Mouse (Mus musculus): Measurements from ENCODE around the gene Dguok.

Gene Dguok

DNA sequence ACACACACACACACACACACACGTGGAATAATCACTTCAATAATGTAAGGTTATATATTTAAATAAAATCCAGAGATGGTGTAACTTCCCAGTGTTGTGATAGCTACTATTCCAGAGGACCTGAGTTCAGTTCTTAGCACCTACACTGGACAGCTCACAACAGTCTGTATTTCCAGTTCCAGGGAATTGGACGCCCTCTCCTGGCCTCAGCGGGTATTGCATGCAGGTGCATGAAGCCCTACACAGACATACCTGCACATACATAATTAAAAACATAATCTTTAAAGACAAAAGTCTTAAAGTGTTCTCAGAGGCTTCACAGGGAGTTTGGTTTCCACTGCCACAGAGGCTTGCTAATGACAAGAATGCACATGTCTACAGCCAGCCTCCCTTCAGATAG, 6.3 kb downstream of the Dguok start:
- DNase-seq (ENCODE audit: low read depth, low spot score) = no peak

DNA sequence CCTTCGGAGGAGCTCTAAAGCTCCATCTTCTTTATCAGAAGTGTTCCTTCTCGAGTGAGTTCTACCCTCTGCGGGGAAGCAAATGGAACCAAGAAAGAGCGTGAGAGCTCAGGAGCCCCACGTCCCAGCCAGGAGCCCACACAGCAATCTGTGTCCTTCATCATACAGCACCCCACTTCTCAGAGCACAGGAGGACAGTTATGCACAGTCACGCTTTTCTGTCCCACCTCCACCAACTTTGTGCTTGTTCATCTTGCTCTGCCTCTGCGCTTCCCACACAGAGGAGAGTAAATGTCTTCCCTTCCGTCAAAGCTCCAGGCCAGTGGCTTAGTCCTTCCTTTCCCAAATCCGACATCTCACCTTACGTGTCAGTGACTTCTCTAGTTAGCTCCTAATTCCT, 7.7 kb downstream of the Dguok start:
- DNase-seq (ENCODE audit: low read depth, low spot score) = no peak

- DNase-seq (ENCODE audit: low read depth, low spot score) = no peak
Measured at GRCm38 (mm10) chr6:83496753-83497710, 9.7 kb downstream of the Dguok start.

DNA sequence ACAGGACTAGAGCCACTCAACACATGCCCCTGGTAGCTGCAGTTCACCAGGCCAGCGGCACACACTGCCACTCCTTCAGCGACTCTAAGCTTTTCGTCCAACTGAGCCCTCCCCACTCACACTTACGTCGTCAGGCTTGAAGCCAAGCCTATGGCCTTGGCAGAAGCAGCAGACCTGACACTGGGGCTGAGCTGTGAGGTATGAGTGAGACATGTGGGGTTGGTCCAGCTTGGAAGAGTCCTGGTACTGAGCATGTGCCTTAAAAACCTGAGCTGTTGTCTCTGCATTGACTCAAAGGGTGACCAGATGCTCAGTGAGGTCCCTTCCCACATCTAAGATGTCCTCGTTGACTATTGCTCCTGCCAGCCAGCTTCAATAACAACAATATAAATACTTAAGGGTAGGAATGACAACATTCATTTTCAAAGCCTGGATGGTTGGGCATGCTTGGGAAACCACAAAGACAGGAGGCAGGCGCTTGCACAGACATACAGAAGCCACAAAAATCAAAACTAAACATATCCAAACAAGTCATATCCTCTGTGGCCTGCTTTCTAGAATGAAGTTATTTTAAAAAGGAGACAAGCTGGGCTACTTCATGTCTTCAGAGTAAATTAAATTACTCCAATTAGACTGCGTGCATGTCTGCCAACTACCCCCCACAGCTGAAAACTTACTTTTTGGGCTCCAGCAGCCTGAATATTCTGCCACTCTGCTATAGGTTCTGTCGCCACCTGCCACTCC, 10.6 kb downstream of the Dguok start:
- no peak for DNase-seq (ENCODE audit: low read depth, low spot score)

- DNase-seq (ENCODE audit: low read depth, low spot score) = no peak
Measured at GRCm38 (mm10) chr6:83490622-83491021, 16.1 kb downstream of the Dguok start.

DNA sequence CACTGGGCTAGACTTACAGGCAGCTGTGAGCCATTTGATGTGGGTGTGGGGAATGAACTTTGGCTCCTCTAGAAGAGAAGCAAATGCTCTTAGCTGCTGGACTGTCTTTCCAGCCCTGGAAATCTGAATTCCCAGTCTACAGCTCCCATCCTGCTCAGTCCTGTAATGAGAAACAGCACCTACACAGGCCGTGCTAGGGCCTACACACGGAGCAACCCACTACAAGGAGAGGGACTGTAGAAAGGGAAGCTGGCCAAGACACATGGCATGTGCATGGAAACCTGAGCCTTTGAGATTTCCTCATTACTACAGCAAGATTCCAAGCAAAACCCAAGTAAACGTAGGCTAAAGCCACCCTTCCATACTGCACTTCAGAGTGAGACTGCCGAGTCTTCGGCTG, 18.6 kb downstream of the Dguok start:
- DNase-seq (ENCODE audit: low read depth, low spot score) = no peak

GRCm38 (mm10) chr6:83487298-83487697, 19.5 kb downstream of the Dguok start:
- no peak for DNase-seq (ENCODE audit: low read depth, low spot score)

DNA sequence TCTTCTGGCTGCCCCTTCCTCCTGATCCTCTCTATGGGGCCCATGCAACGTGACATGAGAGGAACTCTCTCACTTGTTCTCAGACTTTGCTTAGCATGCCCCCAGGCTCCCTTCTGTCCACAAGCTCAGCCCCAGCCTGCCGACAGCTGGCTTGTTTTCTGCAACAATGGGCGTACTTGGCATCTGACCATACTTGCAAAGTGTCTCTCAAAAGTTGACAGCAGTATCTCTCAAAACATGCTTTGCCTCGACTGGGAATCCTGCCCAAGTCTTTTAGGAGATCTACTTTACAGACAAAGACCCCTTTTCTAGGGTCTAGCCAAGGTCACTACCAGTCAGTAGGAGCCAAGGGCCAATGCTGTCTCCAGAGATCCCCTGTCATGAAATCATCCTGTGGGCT, 20.9 kb downstream of the Dguok start:
- no peak for DNase-seq (ENCODE audit: low read depth, low spot score)

GRCm38 (mm10) chr6:83483776-83484175, 23.0 kb downstream of the Dguok start:
- no peak for DNase-seq (ENCODE audit: low read depth, low spot score)

DNA sequence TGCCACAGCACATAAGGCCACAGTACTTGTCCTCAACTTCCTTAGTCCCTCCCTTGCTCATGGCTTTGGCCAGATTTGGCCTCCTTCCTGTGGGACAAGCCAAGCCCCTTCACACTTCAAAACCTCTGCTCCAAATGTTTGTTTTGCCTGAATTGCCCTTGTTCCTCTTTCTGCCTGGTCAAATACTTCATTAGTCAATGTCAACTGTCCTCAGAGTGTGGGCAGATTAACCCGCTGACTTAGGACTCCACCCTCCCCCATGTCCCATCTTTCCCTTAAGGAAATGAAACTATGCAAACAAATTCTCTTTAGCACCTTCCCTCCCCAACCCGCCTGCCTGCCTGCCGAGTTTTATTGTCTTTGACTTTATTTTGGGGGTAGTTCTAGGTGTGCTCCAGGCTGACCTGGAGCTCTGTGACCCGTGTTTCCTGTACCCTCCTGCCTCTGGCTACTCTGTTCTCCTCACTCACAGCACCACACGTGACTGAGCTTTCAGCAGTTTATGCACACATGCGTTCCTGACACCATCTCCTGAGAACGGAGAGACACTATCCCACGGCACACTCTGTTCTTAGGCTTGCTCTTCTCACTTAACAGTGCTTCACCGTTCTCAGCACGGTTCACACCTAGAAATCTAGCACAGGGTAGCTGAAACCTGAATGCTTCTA, 24.2 kb downstream of the Dguok start:
- DNase-seq (ENCODE audit: low read depth, low spot score) = no peak

- DNase-seq (ENCODE audit: low read depth, low spot score) = no peak
Measured at GRCm38 (mm10) chr6:83480019-83480655, 26.6 kb downstream of the Dguok start.

DNA sequence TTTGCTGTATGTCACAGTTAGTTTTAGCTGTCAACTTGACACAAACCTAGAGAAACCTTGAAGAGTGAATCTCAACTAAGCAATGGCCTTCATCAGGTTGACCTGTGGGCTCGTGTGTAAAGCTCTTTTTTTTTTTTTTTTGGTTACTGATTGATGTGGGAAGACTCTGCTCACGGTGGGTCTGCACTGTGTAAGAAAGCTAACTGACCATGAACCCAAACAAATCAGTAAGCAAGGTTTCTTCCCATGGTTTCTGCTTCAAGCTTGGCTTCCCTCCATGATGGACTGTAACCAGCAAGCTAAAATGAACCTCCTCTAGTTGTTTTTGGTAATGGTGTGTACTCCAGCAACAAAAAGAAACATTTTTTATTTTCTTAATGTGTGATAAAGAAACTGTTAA, 27.6 kb downstream of the Dguok start:
- no peak for DNase-seq (ENCODE audit: low read depth, low spot score)

DNA sequence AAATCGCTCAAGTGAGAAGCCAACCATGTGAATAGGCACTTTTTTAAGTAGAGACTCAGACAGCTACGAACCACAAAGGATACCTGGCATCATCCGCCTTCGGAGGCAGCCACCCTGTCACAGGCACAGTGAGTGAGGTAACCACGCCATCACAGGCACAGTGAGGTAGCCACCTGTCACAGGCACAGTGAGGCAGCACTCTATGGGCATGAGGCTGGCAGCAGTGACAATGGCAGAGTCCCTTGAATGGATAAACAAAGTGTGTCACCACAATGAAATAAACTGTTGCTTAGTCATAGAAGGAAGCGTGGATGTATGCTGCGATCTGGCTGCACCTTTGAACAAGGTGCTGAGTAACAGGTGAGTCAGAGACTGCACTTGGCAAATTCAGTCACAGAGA, 28.1 kb downstream of the Dguok start:
- no peak for DNase-seq (ENCODE audit: low read depth, low spot score)

- DNase-seq (ENCODE audit: low read depth, low spot score) = no peak
Measured at GRCm38 (mm10) chr6:83478217-83478616, 28.6 kb downstream of the Dguok start.

DNA sequence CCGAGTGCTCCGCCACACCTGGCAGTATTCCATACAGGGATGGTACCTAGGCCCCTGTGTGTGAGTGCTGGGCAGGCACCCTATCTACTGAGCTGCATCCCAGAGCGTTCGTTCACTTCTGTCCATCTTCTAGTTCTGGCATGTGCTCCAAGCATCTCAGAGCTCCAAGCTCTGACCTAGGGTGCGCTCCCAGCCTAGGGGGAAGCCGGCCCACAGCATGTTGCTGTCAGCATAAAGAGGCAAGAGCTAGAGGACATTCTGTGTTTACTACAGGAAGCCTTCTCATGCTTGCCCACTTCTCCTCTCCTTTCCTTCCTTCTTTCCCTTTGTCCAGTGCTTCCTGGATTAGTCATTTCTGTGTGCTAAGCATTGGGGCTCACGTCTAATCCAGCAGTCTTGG, 31.3 kb downstream of the Dguok start:
- no peak for DNase-seq (ENCODE audit: low read depth, low spot score)

- no peak for DNase-seq (ENCODE audit: low read depth, low spot score)
Measured at GRCm38 (mm10) chr6:83473240-83473639, 33.5 kb downstream of the Dguok start.

DNA sequence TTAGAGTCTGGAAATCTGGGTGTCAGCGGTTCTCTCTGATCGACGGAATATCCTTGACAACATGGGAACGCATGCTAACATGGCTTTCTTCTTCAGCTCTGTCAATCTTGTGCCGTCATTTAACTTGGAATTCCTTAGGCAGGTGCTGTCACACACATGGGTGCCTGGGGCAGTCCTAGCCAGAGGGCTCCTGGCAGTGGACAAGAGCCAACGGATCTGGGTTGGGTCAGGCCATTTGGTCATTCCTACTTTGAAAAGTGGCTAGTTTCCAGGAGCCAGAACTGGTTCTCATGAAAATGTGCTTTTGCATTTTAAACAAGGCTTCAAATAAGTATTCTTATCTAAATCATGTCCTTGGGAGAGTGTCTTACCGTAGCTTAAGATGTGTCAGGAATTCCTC, 35.0 kb downstream of the Dguok start:
- DNase-seq (ENCODE audit: low read depth, low spot score) = no peak

DNA sequence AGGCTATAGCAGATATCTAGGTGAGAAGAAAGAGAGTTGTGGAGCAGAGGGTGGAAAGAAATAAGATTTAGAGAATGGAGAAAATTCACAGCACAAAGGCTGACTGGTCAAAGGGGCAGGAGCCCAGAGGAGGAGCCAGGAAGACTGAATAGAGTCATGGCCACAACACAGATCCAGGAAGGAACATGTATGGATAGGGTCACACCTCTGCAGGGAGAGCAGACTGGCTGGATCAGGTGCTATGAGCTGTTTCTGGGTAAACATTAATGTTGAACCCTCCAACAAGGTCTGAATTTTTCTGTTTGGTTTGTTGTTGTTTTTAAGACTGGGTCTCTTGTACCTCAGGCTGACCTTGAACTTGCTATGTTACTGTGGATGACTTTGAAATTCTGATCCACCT, 42.8 kb downstream of the Dguok start:
- DNase-seq (ENCODE audit: low read depth, low spot score) = no peak

DNA sequence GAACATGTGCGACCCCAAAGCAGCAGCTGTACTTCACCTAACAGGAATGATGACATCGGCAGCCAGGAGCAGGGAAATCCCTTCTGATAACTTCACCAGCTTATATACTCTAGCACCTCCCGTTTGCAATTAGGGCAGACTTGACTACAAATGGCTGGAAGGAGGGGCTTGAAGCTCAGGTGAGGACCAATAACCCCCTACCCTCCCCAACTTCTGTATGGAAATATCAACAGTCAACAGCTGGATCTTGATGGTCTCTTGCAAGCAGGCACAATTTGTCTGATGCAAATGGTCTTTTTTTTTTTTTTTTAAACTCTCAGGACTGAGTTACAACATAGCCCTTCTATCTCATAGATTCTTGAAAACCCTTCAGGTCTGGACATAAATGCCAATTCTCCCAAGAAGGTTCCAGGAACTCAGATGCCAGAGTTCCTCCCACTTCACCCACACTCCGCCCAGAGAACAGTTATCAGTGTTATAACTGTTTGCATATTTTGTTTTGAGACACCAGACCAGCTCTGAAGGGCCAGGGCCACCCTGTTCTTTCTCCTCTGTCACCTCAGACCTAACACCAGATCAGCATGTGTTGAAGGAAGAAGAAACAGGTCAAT, 47.6 kb downstream of the Dguok start, which contains the start of gene Tet3:
Gene Tet3, minus strand, starts transcription at position 51 of the 611 bp plus-strand sequence.
- DNase-seq (ENCODE audit: low read depth, low spot score) = no peak

GRCm38 (mm10) chr6:83456984-83457810, 49.6 kb downstream of the Dguok start:
- no peak for DNase-seq (ENCODE audit: low read depth, low spot score)

Measured in retina, postnatal 7 days (tissue).